In genomic region chr5:118458727-118459390, GRCm38 (mm10) we compare ENCODE assay signal across 8 mouse cellular contexts.
DNase-seq lines count a peak whose midpoint lies in the region; ATAC-seq and TF ChIP-seq lines count a peak whose summit lies in the region.

No protein-coding gene starts in this region.

- no peak for TF ChIP-seq CTCF in cerebellum, adult 2 months (IDR thresholded peaks at IDR 0.05; ENCODE audit: borderline replicate concordance, insufficient read depth, low read depth, low read length)

- 13% methylated on average over 16 of the region's 16 CpGs for WGBS in cerebellum, adult 2 months
- WGBS in forebrain, embryonic 12.5 days = 2% methylated on average over 16 of the region's 16 CpGs
- WGBS in heart, embryonic 15.5 days = 3% methylated on average over 16 of the region's 16 CpGs
- 6% methylated on average over 16 of the region's 16 CpGs for WGBS in liver, embryonic 13.5 days (ENCODE audit: insufficient replicate concordance)

- H3K27me3 ChIP-seq in cerebellum, adult 2 months (ENCODE audit: control insufficient read depth, insufficient read depth, low read length) = no peaks in the 10 kb centered on the region; the same call in 1 of the 2 replicates
- peaks cover 13% of the 10 kb centered on the region for H3K27me3 ChIP-seq in forebrain, embryonic 12.5 days
- peaks cover 21% of the 10 kb centered on the region; the same call in 1 of the 2 replicates for H3K27me3 ChIP-seq in heart, embryonic 15.5 days
- peaks cover 84% of the 10 kb centered on the region for H3K27me3 ChIP-seq in liver, embryonic 13.5 days
- no peaks in the 10 kb centered on the region for H3K27me3 ChIP-seq in myocyte (ENCODE audit: control insufficient read depth, insufficient read depth, insufficient read length)

- DNase-seq in cerebellum, adult 2 months = peak; percentile 19 to 51
- DNase-seq in cerebellum, postnatal 36 days = no peak
- peak; percentile 68 for DNase-seq in kidney, postnatal 10 days
- no peak for DNase-seq in liver, embryonic 13.5 days

- no peak overlapping the region for H3K27ac ChIP-seq in cerebellum, adult 2 months (ENCODE audit: insufficient read depth, low read length)
- H3K27ac ChIP-seq in forebrain, embryonic 12.5 days = 0 out of 2 replicates have a peak overlapping the region, but pooled peaks have one; percentile 31
- peak overlapping the region; percentile 69; the same call in 1 of the 2 replicates for H3K27ac ChIP-seq in heart, embryonic 15.5 days
- no peak overlapping the region for H3K27ac ChIP-seq in liver, embryonic 13.5 days

- H3ac ChIP-seq in myocyte (ENCODE audit: control insufficient read depth, insufficient read length) = no peak overlapping the region

- peak overlapping the region; percentile 53 for H3K4me2 ChIP-seq in forebrain, embryonic 12.5 days
- H3K4me2 ChIP-seq in heart, embryonic 15.5 days = peak overlapping the region; percentile 71
- H3K4me2 ChIP-seq in liver, embryonic 13.5 days = peak overlapping the region; percentile 59
- H3K4me2 ChIP-seq in myocyte (ENCODE audit: low read depth) = peak overlapping the region; percentile 64

- peak overlapping the region; percentile 28 for H3K4me3 ChIP-seq in cerebellum, adult 2 months (replicated peaks; ENCODE audit: insufficient read depth, low read depth, low read length)
- peak overlapping the region; percentile 27 for H3K4me3 ChIP-seq in forebrain, embryonic 12.5 days (replicated peaks)
- peak overlapping the region; percentile 36 for H3K4me3 ChIP-seq in heart, embryonic 15.5 days
- peak overlapping the region; percentile 34 for H3K4me3 ChIP-seq in liver, embryonic 13.5 days (replicated peaks)
- peak overlapping the region; percentile 26 for H3K4me3 ChIP-seq in myocyte

- H3K4me1 ChIP-seq in cerebellum, adult 2 months (ENCODE audit: control insufficient read depth, insufficient read depth, low read length) = no peaks in the 10 kb centered on the region
- peaks cover 22% of the 10 kb centered on the region for H3K4me1 ChIP-seq in forebrain, embryonic 12.5 days
- H3K4me1 ChIP-seq in heart, embryonic 15.5 days (replicated peaks) = peaks cover 14% of the 10 kb centered on the region
- H3K4me1 ChIP-seq in liver, embryonic 13.5 days (replicated peaks) = peaks cover 12% of the 10 kb centered on the region

- ATAC-seq in forebrain, embryonic 12.5 days (ENCODE audit: low FRiP score) = peak; percentile 64; the same call in 1 of the 2 replicates
- ATAC-seq in heart, embryonic 15.5 days (replicated peaks; ENCODE audit: insufficient number of reproducible peaks, insufficient read depth, low FRiP score, low read depth) = peak; percentile 84
- peak; percentile 70 for ATAC-seq in liver, embryonic 13.5 days (ENCODE audit: low read depth)
- no peak for ATAC-seq in activated CD4-positive, CD25-positive, alpha-beta regulatory T cell, adult 4 months

- H3K79me2 ChIP-seq in myocyte (ENCODE audit: control insufficient read depth, insufficient read depth) = no peaks in the 10 kb centered on the region

- no peaks in the 10 kb centered on the region for H3K36me3 ChIP-seq in forebrain, embryonic 12.5 days (replicated peaks)
- H3K36me3 ChIP-seq in heart, embryonic 15.5 days = no peaks in the 10 kb centered on the region
- no peaks in the 10 kb centered on the region for H3K36me3 ChIP-seq in liver, embryonic 13.5 days
- H3K36me3 ChIP-seq in myocyte (ENCODE audit: control insufficient read depth, insufficient read depth) = no peaks in the 10 kb centered on the region

- TF ChIP-seq POLR2A in cerebellum, adult 2 months (IDR thresholded peaks at IDR 0.05; ENCODE audit: borderline replicate concordance, insufficient read depth, low read length) = no peak
- no peak for TF ChIP-seq POLR2A in myocyte (IDR thresholded peaks at IDR 0.05; ENCODE audit: insufficient read length, low read depth)

- no peaks in the 10 kb centered on the region for H3K9me3 ChIP-seq in forebrain, embryonic 12.5 days
- H3K9me3 ChIP-seq in heart, embryonic 15.5 days (replicated peaks) = no peaks in the 10 kb centered on the region
- H3K9me3 ChIP-seq in liver, embryonic 13.5 days (replicated peaks) = no peaks in the 10 kb centered on the region

- no peak overlapping the region for H3K9ac ChIP-seq in forebrain, embryonic 12.5 days
- H3K9ac ChIP-seq in heart, embryonic 15.5 days = peak overlapping the region; percentile 36; the same call in 1 of the 2 replicates
- peak overlapping the region; percentile 39 for H3K9ac ChIP-seq in liver, embryonic 13.5 days

TF ChIP-seq in myocyte, 11 proteins besides CTCF, POLR2A, EP300 and RAD21:
- TF ChIP-seq TCF12 (IDR thresholded peaks at IDR 0.05; ENCODE audit: insufficient read depth, poor library complexity, severe bottlenecking) = peak; percentile 1
- TF ChIP-seq POLR2AphosphoS2 (IDR thresholded peaks at IDR 0.05; ENCODE audit: insufficient read length, low read depth) = peak; percentile 15
- TF ChIP-seq TCF3 (IDR thresholded peaks at IDR 0.05; ENCODE audit: insufficient read length, low read depth) = no peak
- no peak for TF ChIP-seq REST (IDR thresholded peaks at IDR 0.05; ENCODE audit: insufficient read depth, insufficient read length)
- TF ChIP-seq USF1 (IDR thresholded peaks at IDR 0.05; ENCODE audit: low read depth) = no peak
- TF ChIP-seq SRF (IDR thresholded peaks at IDR 0.05; ENCODE audit: control insufficient read depth, insufficient read length, low read depth) = no peak
- TF ChIP-seq MYOD1 (IDR thresholded peaks at IDR 0.05; ENCODE audit: control insufficient read depth in 1 of 3, insufficient read length in 2 of 3, low read depth in 2 of 3) = no peak
- TF ChIP-seq CEBPB (IDR thresholded peaks at IDR 0.05; ENCODE audit: insufficient read depth, poor library complexity, severe bottlenecking) = peak; percentile 80
- no peak for TF ChIP-seq E2F4 (IDR thresholded peaks at IDR 0.05; ENCODE audit: insufficient read depth)
- peak in 1 of 3 experiments; percentile 2 for TF ChIP-seq MYOG (IDR thresholded peaks at IDR 0.05; ENCODE audit: control insufficient read depth in 1 of 3, insufficient read depth in 1 of 3, insufficient read length in 2 of 3, low read depth in 2 of 3)
- TF ChIP-seq MAX (IDR thresholded peaks at IDR 0.05; ENCODE audit: low read depth) = no peak

Comparison
In these comparisons a context has a peak if more than half of its experiments do, and no peak if none do; other contexts are left out.
1. DNase-seq: peak in cerebellum, adult 2 months (2 of 2) and kidney, postnatal 10 days (single experiment); none in cerebellum, postnatal 36 days (0 of 2) and liver, embryonic 13.5 days (single experiment).
2. H3K27ac ChIP-seq: peak in forebrain, embryonic 12.5 days (single experiment) and heart, embryonic 15.5 days (single experiment); none in cerebellum, adult 2 months (single experiment) and liver, embryonic 13.5 days (single experiment).
3. Peak in every context shown above with its lines, with median percentiles within 50 percentile points of each other: H3K4me3 ChIP-seq and H3K4me2 ChIP-seq.